8 mouse cellular contexts compared by ENCODE assay signal in genomic region chr14:31194891-31195513, GRCm38 (mm10). TPM values are rescaled to one million over a fixed set of nuclear protein-coding genes. Genes with fewer than 3 reads are reported as not detected.
DNase-seq lines count a peak whose midpoint lies in the region; ATAC-seq and TF ChIP-seq lines count a peak whose summit lies in the region.

No protein-coding gene starts in this region.

- no peak overlapping the region for H3K4me2 ChIP-seq in kidney, embryonic 15.5 days

- intact Hi-C loops in heart, adult 2 months (cut with DNase I) = loop anchor here (2.0 to 5.0 kb wide), 4 partner anchors 26 to 173 kb away; partner anchors contain the start of genes Smim4 and Stab1

- no peak overlapping the region for H3K9ac ChIP-seq in kidney, embryonic 15.5 days
- 0 out of 2 replicates have a peak overlapping the region, but pooled peaks have one; percentile 0 for H3K9ac ChIP-seq in heart, adult 2 months (ENCODE audit: low read depth, low read length)

- TF ChIP-seq POLR2A in heart, adult 2 months (IDR thresholded peaks at IDR 0.05; ENCODE audit: insufficient read depth, low read depth, low read length) = no peak; the same call in 1 of the 2 replicates

- peaks cover 10% of the 10 kb centered on the region for H3K4me1 ChIP-seq in kidney, embryonic 15.5 days
- peaks cover 15% of the 10 kb centered on the region for H3K4me1 ChIP-seq in brown adipose tissue, adult 24 weeks (ENCODE audit: control insufficient read depth, insufficient read depth, insufficient read length, low read length)
- peaks cover 21% of the 10 kb centered on the region for H3K4me1 ChIP-seq in heart, adult 2 months (ENCODE audit: control insufficient read depth, insufficient read depth, low read length)

- no peak overlapping the region; the same call in 1 of the 2 replicates for H3K27ac ChIP-seq in kidney, embryonic 15.5 days
- peak overlapping the region; percentile 76 for H3K27ac ChIP-seq in brown adipose tissue, adult 24 weeks (replicated peaks; ENCODE audit: low read depth, low read length)
- H3K27ac ChIP-seq in heart, adult 2 months = peak overlapping the region; percentile 76

- H3K36me3 ChIP-seq in kidney, embryonic 15.5 days = peaks cover 96% of the 10 kb centered on the region
- H3K36me3 ChIP-seq in heart, adult 2 months (ENCODE audit: control insufficient read depth, insufficient read depth, low read length) = peaks cover 24% of the 10 kb centered on the region

- H3K27me3 ChIP-seq in kidney, embryonic 15.5 days = no peaks in the 10 kb centered on the region
- no peaks in the 10 kb centered on the region for H3K27me3 ChIP-seq in heart, adult 2 months (ENCODE audit: control insufficient read depth, insufficient read depth, low read length)

- peak; percentile 84; the same call in 1 of the 2 replicates for TF ChIP-seq EP300 in heart, adult 2 months (IDR thresholded peaks at IDR 0.05; ENCODE audit: insufficient read depth, low read depth, low read length)

- DNase-seq in kidney, adult 18-20 months = peak; percentile 62
- peak; percentile 84 to 91 for DNase-seq in heart, adult 2 months
- DNase-seq in kidney, postnatal 25 days = peak; percentile 73 to 86
- DNase-seq in neural tube, embryonic 10.5 days (ENCODE audit: extremely low spot score, low spot score) = no peak

- ATAC-seq in kidney, embryonic 15.5 days (replicated peaks; ENCODE audit: low FRiP score) = no peak
- ATAC-seq in neutrophil, adult 5-6 weeks (ENCODE audit: extremely low read depth, insufficient number of reproducible peaks, low FRiP score, poor library complexity, severe bottlenecking) = peak; percentile 24
- ATAC-seq in megakaryocyte-erythroid progenitor cell, adult 5-6 weeks (replicated peaks; ENCODE audit: low FRiP score, low TSS enrichment, poor library complexity, severe bottlenecking) = no peak

- H3K9me3 ChIP-seq in kidney, embryonic 15.5 days (replicated peaks) = no peaks in the 10 kb centered on the region

- 59% methylated on average over 14 of the region's 14 CpGs for WGBS in kidney, embryonic 15.5 days
- 2% methylated on average over 14 of the region's 14 CpGs for WGBS in heart, adult 2 months

- no peak for TF ChIP-seq CTCF in heart, adult 2 months (IDR thresholded peaks at IDR 0.05)

- H3K4me3 ChIP-seq in kidney, embryonic 15.5 days (replicated peaks) = no peak overlapping the region
- H3K4me3 ChIP-seq in brown adipose tissue, adult 24 weeks (ENCODE audit: insufficient read depth, low read depth, low read length) = no peak overlapping the region
- H3K4me3 ChIP-seq in heart, adult 2 months = peak overlapping the region; percentile 17; the same call in 1 of the 2 replicates

- H3K79me2 ChIP-seq in heart, adult 2 months (replicated peaks; ENCODE audit: control insufficient read depth, insufficient read depth, low read length) = peaks cover 2% of the 10 kb centered on the region

RNA-seq across cellular contexts. Expression of gene Tnnc1, which starts 13.1 kb away (rescaled TPM):
- polyA plus RNA-seq in kidney, embryonic 15.5 days (2015; fragmentation: Nextera tagmentation; extraction: Ambion mirVana) = 19.5 and 33.2 TPM in 2 replicates
- polyA plus RNA-seq in brown adipose tissue, adult 24 weeks (2012; ENCODE audit: insufficient read depth, insufficient read length, missing spikeins) = 17.2 and 24.4 TPM in 2 replicates
- 1,000 to 10,000 TPM; 5,084 to 5,508 TPM for total RNA-seq in heart, adult 2 months (2021)
- polyA plus RNA-seq in heart, adult 2 months (2012; rRNA removed) = 4,851 and 5,939 TPM in 2 replicates
- not detected in 2 replicates for total RNA-seq in neutrophil, adult 5-6 weeks (2017)
- total RNA-seq in megakaryocyte-erythroid progenitor cell, adult 5-6 weeks (2014; fragmentation: Nextera tagmentation) = 1.8 TPM in 1 of 2 replicates, not detected in the other
- not detected in 2 replicates for total RNA-seq in megakaryocyte-erythroid progenitor cell, adult 5-6 weeks (2017)

RNA-seq across cellular contexts. Expression of gene Nisch, which starts 21.7 kb away (rescaled TPM):
- 351 and 428 TPM in 2 replicates for polyA plus RNA-seq in kidney, embryonic 15.5 days (2015; fragmentation: Nextera tagmentation; extraction: Ambion mirVana)
- polyA plus RNA-seq in brown adipose tissue, adult 24 weeks (2012; ENCODE audit: insufficient read depth, insufficient read length, missing spikeins) = 83.6 and 84.5 TPM in 2 replicates
- total RNA-seq in heart, adult 2 months (2021) = 100 to 1,000 TPM; 123 to 129 TPM
- polyA plus RNA-seq in heart, adult 2 months (2012; rRNA removed) = 187 and 223 TPM in 2 replicates
- total RNA-seq in neutrophil, adult 5-6 weeks (2017) = 329 and 351 TPM in 2 replicates
- total RNA-seq in megakaryocyte-erythroid progenitor cell, adult 5-6 weeks (2014; fragmentation: Nextera tagmentation) = 144 and 164 TPM in 2 replicates
- 67.7 and 77.9 TPM in 2 replicates for total RNA-seq in megakaryocyte-erythroid progenitor cell, adult 5-6 weeks (2017)

RNA-seq across cellular contexts. Expression of gene Sema3g, which starts 22.7 kb away (rescaled TPM):
- polyA plus RNA-seq in kidney, embryonic 15.5 days (2015; fragmentation: Nextera tagmentation; extraction: Ambion mirVana) = 3.7 and 3.8 TPM in 2 replicates
- polyA plus RNA-seq in brown adipose tissue, adult 24 weeks (2012; ENCODE audit: insufficient read depth, insufficient read length, missing spikeins) = 5.4 and 10.5 TPM in 2 replicates
- total RNA-seq in heart, adult 2 months (2021) = 10 to 100 TPM; 15.0 to 15.1 TPM
- polyA plus RNA-seq in heart, adult 2 months (2012; rRNA removed) = 6.1 and 8.0 TPM in 2 replicates
- 0.37 and 0.58 TPM in 2 replicates for total RNA-seq in neutrophil, adult 5-6 weeks (2017)
- not detected in 2 replicates for total RNA-seq in megakaryocyte-erythroid progenitor cell, adult 5-6 weeks (2014; fragmentation: Nextera tagmentation)
- total RNA-seq in megakaryocyte-erythroid progenitor cell, adult 5-6 weeks (2017) = not detected in 2 replicates

RNA-seq across cellular contexts. Expression of gene Stab1, which starts 26.6 kb away (rescaled TPM):
- polyA plus RNA-seq in kidney, embryonic 15.5 days (2015; fragmentation: Nextera tagmentation; extraction: Ambion mirVana) = 32.6 and 40.6 TPM in 2 replicates
- polyA plus RNA-seq in brown adipose tissue, adult 24 weeks (2012; ENCODE audit: insufficient read depth, insufficient read length, missing spikeins) = 25.2 and 28.0 TPM in 2 replicates
- 10 to 100 TPM; 64.2 to 65.0 TPM for total RNA-seq in heart, adult 2 months (2021)
- polyA plus RNA-seq in heart, adult 2 months (2012; rRNA removed) = 77.0 and 90.8 TPM in 2 replicates
- total RNA-seq in neutrophil, adult 5-6 weeks (2017) = 4.1 and 5.0 TPM in 2 replicates
- total RNA-seq in megakaryocyte-erythroid progenitor cell, adult 5-6 weeks (2014; fragmentation: Nextera tagmentation) = 0.20 and 0.37 TPM in 2 replicates
- not detected in 2 replicates for total RNA-seq in megakaryocyte-erythroid progenitor cell, adult 5-6 weeks (2017)

RNA-seq across cellular contexts. Expression of gene Phf7, which starts 56.1 kb away (rescaled TPM):
- polyA plus RNA-seq in kidney, embryonic 15.5 days (2015; fragmentation: Nextera tagmentation; extraction: Ambion mirVana) = 12.6 and 13.3 TPM in 2 replicates
- polyA plus RNA-seq in brown adipose tissue, adult 24 weeks (2012; ENCODE audit: insufficient read depth, insufficient read length, missing spikeins) = 7.3 and 9.9 TPM in 2 replicates
- total RNA-seq in heart, adult 2 months (2021) = 1 to 10 TPM; 2.9 to 3.6 TPM
- 3.1 and 5.7 TPM in 2 replicates for polyA plus RNA-seq in heart, adult 2 months (2012; rRNA removed)
- total RNA-seq in neutrophil, adult 5-6 weeks (2017) = 18.7 and 19.3 TPM in 2 replicates
- total RNA-seq in megakaryocyte-erythroid progenitor cell, adult 5-6 weeks (2014; fragmentation: Nextera tagmentation) = 10.2 and 23.0 TPM in 2 replicates
- total RNA-seq in megakaryocyte-erythroid progenitor cell, adult 5-6 weeks (2017) = 9.8 and 15.7 TPM in 2 replicates

Comparison
In these comparisons a context has a peak if more than half of its experiments do, and no peak if none do; other contexts are left out.
1. RNA of gene Tnnc1, which starts 13.1 kb away (total RNA-seq): 5,084 to 5,508 TPM in heart, adult 2 months; 1.8 TPM in megakaryocyte-erythroid progenitor cell, adult 5-6 weeks and not detected in neutrophil, adult 5-6 weeks; every median in the first group is over 1,000 times any median in the second.
2. RNA of gene Sema3g, which starts 22.7 kb away (total RNA-seq): 15.0 to 15.1 TPM in heart, adult 2 months; 0.37 to 0.58 TPM in neutrophil, adult 5-6 weeks and not detected in megakaryocyte-erythroid progenitor cell, adult 5-6 weeks; every median in the first group is over 10 times any median in the second.